Mouse (Mus musculus) E14TG2a.4 (cell line): Measurements from ENCODE around the gene Tpk1.

Experiments used
- CTCF ChIP-seq: conservative IDR thresholded peaks from 2 replicates; pipeline ENCODE4 v1.5.1; 2014; ENCODE audit warnings: low read length
- NANOG ChIP-seq: IDR thresholded peaks from 2 replicates; pipeline ENCODE4 v1.6.1; 2014; ENCODE audit warnings: borderline replicate concordance, low read length, mixed read lengths
- POU5F1 ChIP-seq: IDR thresholded peaks from 2 replicates; pipeline ENCODE4 v1.6.1; 2014; ENCODE audit warnings: low read length, borderline replicate concordance

GRCm38 (mm10) chr6:43677566-43677965, 11.5 kb upstream of the Tpk1 start:
- no peak for TF ChIP-seq CTCF
- TF ChIP-seq NANOG: no peak
- no peak for TF ChIP-seq POU5F1
